19 mouse cellular contexts compared by ENCODE assay signal in the genomic region with DNA sequence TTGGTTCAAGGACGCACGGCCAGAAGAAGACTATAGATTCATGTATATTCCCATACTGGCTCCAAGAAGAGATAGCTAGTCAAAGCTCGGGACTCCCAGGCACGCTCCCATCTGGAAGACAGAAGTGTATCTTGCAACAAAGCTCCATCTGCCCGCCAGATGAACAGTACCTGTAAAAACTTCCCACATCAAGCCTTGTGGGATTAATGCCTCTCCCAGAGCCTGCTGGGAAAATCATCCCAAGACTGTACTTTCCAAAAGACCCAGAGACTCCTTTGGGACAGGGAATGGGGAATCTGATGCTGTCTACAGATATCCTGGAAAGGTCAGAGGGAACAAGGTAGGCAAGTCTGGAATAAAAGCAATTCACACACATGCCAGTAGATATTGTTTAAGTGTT.
DNase-seq lines count a peak whose midpoint lies in the region; ATAC-seq and TF ChIP-seq lines count a peak whose summit lies in the region.
"Had no signal": no experiment of that assay in that cellular context is flagged by ENCODE, and none has a peak within 500 bp of the region (broad histone marks: within the 10 kb centered on the region; RNA-seq: fewer than 3 reads in every experiment).

No protein-coding gene starts in this region.

- 88% methylated on average over 5 of the region's 5 CpGs for WGBS in forebrain, embryonic 10.5 days
- WGBS in forebrain, embryonic 15.5 days = 89% methylated on average over 5 of the region's 5 CpGs
- 82% methylated on average over 5 of the region's 5 CpGs for WGBS in intestine, embryonic 14.5 days
- 88% methylated on average over 5 of the region's 5 CpGs for WGBS in intestine, embryonic 15.5 days
- WGBS in stomach, embryonic 16.5 days = 82% methylated on average over 5 of the region's 5 CpGs
- 85% methylated on average over 5 of the region's 5 CpGs for WGBS in lung, adult 2 months

- no peak for TF ChIP-seq CTCF in embryonic fibroblast, embryonic 13.5 days (IDR thresholded peaks at IDR 0.05; ENCODE audit: borderline replicate concordance, insufficient read depth, low read length)
- TF ChIP-seq CTCF in lung, adult 2 months (IDR thresholded peaks at IDR 0.05; ENCODE audit: insufficient read depth, low read length) = no peak

- no peaks in the 10 kb centered on the region for H3K36me3 ChIP-seq in forebrain, embryonic 10.5 days (replicated peaks)
- H3K36me3 ChIP-seq in forebrain, embryonic 15.5 days = no peaks in the 10 kb centered on the region
- no peaks in the 10 kb centered on the region for H3K36me3 ChIP-seq in intestine, embryonic 14.5 days (ENCODE audit: control insufficient read depth, insufficient read depth, low read length)
- H3K36me3 ChIP-seq in intestine, embryonic 15.5 days = no peaks in the 10 kb centered on the region
- H3K36me3 ChIP-seq in stomach, embryonic 16.5 days (ENCODE audit: control insufficient read depth, insufficient read depth, low read length) = no peaks in the 10 kb centered on the region
- H3K36me3 ChIP-seq: liver, embryonic 15.5 days; neural tube, embryonic 13.5 days had no signal

- ATAC-seq in forebrain, embryonic 15.5 days (replicated peaks) = no peak
- no peak for ATAC-seq in intestine, embryonic 14.5 days (replicated peaks; ENCODE audit: low FRiP score, low TSS enrichment, low read depth)
- no peak for ATAC-seq in intestine, embryonic 15.5 days
- no peak for ATAC-seq in stomach, embryonic 16.5 days (ENCODE audit: insufficient read depth, low FRiP score)
- ATAC-seq: forebrain, embryonic 13.5 days had no signal

- TF ChIP-seq POLR2A in embryonic fibroblast, embryonic 13.5 days (IDR thresholded peaks at IDR 0.05; ENCODE audit: low read depth, low read length) = no peak
- no peak for TF ChIP-seq POLR2A in lung, adult 2 months (IDR thresholded peaks at IDR 0.05; ENCODE audit: borderline replicate concordance, extremely low read depth, low read depth, low read length)

- DNase-seq in forebrain, embryonic 10.5 days (ENCODE audit: extremely low spot score, low spot score) = no peak
- DNase-seq in intestine, embryonic 14.5 days (ENCODE audit: low spot score) = no peak
- no peak for DNase-seq in lung, adult 2 months
- DNase-seq in cerebellum, postnatal 36 days = no peak
- DNase-seq: adrenal gland, adult 8-10 months; cerebellum, adult 11-12 months; heart, postnatal 36 days; kidney, adult 8-10 months; kidney, postnatal 36 days; lung, postnatal 14 days; right cerebral cortex, postnatal 14 days; thymus, postnatal 25 days had no signal

- H3K27me3 ChIP-seq in forebrain, embryonic 10.5 days (ENCODE audit: poor library complexity, severe bottlenecking) = peaks cover 95% of the 10 kb centered on the region
- no peaks in the 10 kb centered on the region for H3K27me3 ChIP-seq in forebrain, embryonic 15.5 days
- no peaks in the 10 kb centered on the region for H3K27me3 ChIP-seq in intestine, embryonic 14.5 days (replicated peaks; ENCODE audit: control insufficient read depth, insufficient read depth, low read length)
- peaks cover 3% of the 10 kb centered on the region; the same call in 1 of the 2 replicates for H3K27me3 ChIP-seq in intestine, embryonic 15.5 days (replicated peaks)
- no peaks in the 10 kb centered on the region for H3K27me3 ChIP-seq in stomach, embryonic 16.5 days (ENCODE audit: control insufficient read depth, insufficient read depth, low read length)
- H3K27me3 ChIP-seq: liver, embryonic 15.5 days had no signal

- no peak overlapping the region for H3K9ac ChIP-seq in forebrain, embryonic 15.5 days (replicated peaks)
- no peak overlapping the region for H3K9ac ChIP-seq in intestine, embryonic 14.5 days (ENCODE audit: low read length)
- H3K9ac ChIP-seq in intestine, embryonic 15.5 days = no peak overlapping the region
- H3K9ac ChIP-seq in stomach, embryonic 16.5 days (ENCODE audit: low read length) = no peak overlapping the region
- H3K9ac ChIP-seq: forebrain, embryonic 13.5 days; liver, embryonic 15.5 days; neural tube, embryonic 13.5 days had no signal

- H3K27ac ChIP-seq in forebrain, embryonic 10.5 days = 0 out of 2 replicates have a peak overlapping the region, but pooled peaks have one; percentile 31
- no peak overlapping the region for H3K27ac ChIP-seq in forebrain, embryonic 15.5 days (replicated peaks)
- 0 out of 2 replicates have a peak overlapping the region, but pooled peaks have one; percentile 18 for H3K27ac ChIP-seq in intestine, embryonic 14.5 days (ENCODE audit: low read depth)
- H3K27ac ChIP-seq in intestine, embryonic 15.5 days = no peak overlapping the region
- H3K27ac ChIP-seq in embryonic fibroblast, embryonic 13.5 days (ENCODE audit: insufficient read depth, low read length) = peak overlapping the region; percentile 91
- H3K27ac ChIP-seq in stomach, embryonic 16.5 days (ENCODE audit: low read length) = peak overlapping the region; percentile 58; the same call in 1 of the 2 replicates
- H3K27ac ChIP-seq: forebrain, embryonic 13.5 days; liver, embryonic 15.5 days; neural tube, embryonic 13.5 days had no signal

- no peaks in the 10 kb centered on the region for H3K9me3 ChIP-seq in forebrain, embryonic 10.5 days
- H3K9me3 ChIP-seq in forebrain, embryonic 15.5 days = no peaks in the 10 kb centered on the region
- no peaks in the 10 kb centered on the region for H3K9me3 ChIP-seq in intestine, embryonic 14.5 days (ENCODE audit: control insufficient read depth, low read length)
- H3K9me3 ChIP-seq in intestine, embryonic 15.5 days = no peaks in the 10 kb centered on the region
- no peaks in the 10 kb centered on the region for H3K9me3 ChIP-seq in stomach, embryonic 16.5 days (replicated peaks; ENCODE audit: control insufficient read depth, low read length)
- H3K9me3 ChIP-seq: forebrain, embryonic 13.5 days; liver, embryonic 15.5 days; neural tube, embryonic 13.5 days had no signal

- peaks cover 79% of the 10 kb centered on the region for H3K4me1 ChIP-seq in forebrain, embryonic 10.5 days
- peaks cover 57% of the 10 kb centered on the region for H3K4me1 ChIP-seq in forebrain, embryonic 15.5 days
- peaks cover 74% of the 10 kb centered on the region for H3K4me1 ChIP-seq in intestine, embryonic 14.5 days (replicated peaks; ENCODE audit: control insufficient read depth, insufficient read depth, low read length)
- H3K4me1 ChIP-seq in intestine, embryonic 15.5 days (replicated peaks) = peaks cover 65% of the 10 kb centered on the region
- peaks cover 36% of the 10 kb centered on the region for H3K4me1 ChIP-seq in embryonic fibroblast, embryonic 13.5 days (ENCODE audit: control insufficient read depth, insufficient read depth, low read length)
- H3K4me1 ChIP-seq in stomach, embryonic 16.5 days (ENCODE audit: control insufficient read depth, insufficient read depth, low read length) = peaks cover 56% of the 10 kb centered on the region
- H3K4me1 ChIP-seq in lung, adult 2 months (ENCODE audit: control insufficient read depth, insufficient read depth, low read length) = peaks cover 10% of the 10 kb centered on the region
- H3K4me1 ChIP-seq: liver, embryonic 15.5 days had no signal

- no peak overlapping the region for H3K4me2 ChIP-seq in forebrain, embryonic 15.5 days (replicated peaks)
- no peak overlapping the region for H3K4me2 ChIP-seq in intestine, embryonic 14.5 days (ENCODE audit: low read length)
- no peak overlapping the region for H3K4me2 ChIP-seq in intestine, embryonic 15.5 days (replicated peaks)
- no peak overlapping the region for H3K4me2 ChIP-seq in stomach, embryonic 16.5 days (ENCODE audit: low read depth, low read length)
- H3K4me2 ChIP-seq: forebrain, embryonic 13.5 days; liver, embryonic 15.5 days; neural tube, embryonic 13.5 days had no signal

- H3K4me3 ChIP-seq in forebrain, embryonic 10.5 days = no peak overlapping the region
- H3K4me3 ChIP-seq in forebrain, embryonic 15.5 days = no peak overlapping the region
- no peak overlapping the region for H3K4me3 ChIP-seq in intestine, embryonic 14.5 days (ENCODE audit: low read depth, low read length)
- H3K4me3 ChIP-seq in intestine, embryonic 15.5 days (replicated peaks) = no peak overlapping the region
- H3K4me3 ChIP-seq in embryonic fibroblast, embryonic 13.5 days (ENCODE audit: insufficient read depth, low read length) = no peak overlapping the region
- no peak overlapping the region for H3K4me3 ChIP-seq in stomach, embryonic 16.5 days (replicated peaks; ENCODE audit: low read length)
- no peak overlapping the region for H3K4me3 ChIP-seq in lung, adult 2 months (replicated peaks; ENCODE audit: extremely low read depth, low read depth, low read length)
- H3K4me3 ChIP-seq: forebrain, embryonic 13.5 days; liver, embryonic 15.5 days; neural tube, embryonic 13.5 days had no signal

Comparison
In these comparisons a context has a peak if more than half of its experiments do, and no peak if none do; other contexts are left out.
1. H3K27ac ChIP-seq: peak in forebrain, embryonic 10.5 days (single experiment), intestine, embryonic 14.5 days (single experiment), embryonic fibroblast, embryonic 13.5 days (single experiment) and stomach, embryonic 16.5 days (single experiment); none in forebrain, embryonic 15.5 days (single experiment) and intestine, embryonic 15.5 days (single experiment).